Mouse (Mus musculus): ENCODE data around the gene Prr23a1. TPM values are rescaled to one million over a fixed set of nuclear protein-coding genes. Genes with fewer than 3 reads are reported as not detected.
A peak's percentile ranks its signal among the peaks of the same experiment; 100 is the strongest.

Gene Prr23a1
- polyA plus RNA-seq, 1 experiment from 2014 or later: not detected

DNA sequence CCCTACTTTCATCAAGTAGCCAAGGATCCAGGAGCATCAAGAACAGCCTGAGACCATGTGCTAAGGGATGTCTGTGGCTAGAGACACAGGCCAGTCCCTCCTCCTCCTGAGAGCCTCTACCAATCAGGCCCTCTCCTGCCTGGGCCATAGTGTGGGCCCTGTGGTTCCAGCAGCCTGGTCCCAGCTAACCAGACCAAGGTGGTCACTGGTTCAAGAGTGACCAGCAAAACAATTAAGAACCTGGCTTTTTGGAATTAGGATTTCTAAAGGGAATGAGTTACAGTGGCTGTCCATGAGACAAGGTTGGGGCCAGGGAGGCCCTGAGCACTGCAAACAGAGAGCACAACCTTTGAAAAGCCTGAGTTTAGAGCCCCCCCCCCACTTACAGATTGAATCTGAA lies 21.2 kb upstream of the Prr23a1 start:
- Histone ChIP-seq H3K27ac (no peak overlapping the region), H3K36me3 (no peaks in the 10 kb centered on the region), H3K9ac (replicated peaks) (no peak overlapping the region), H3K9me3 (0 out of 2 replicates have a peak, but pooled peaks cover 3% of the 10 kb centered on the region), H3K27me3 (no peaks in the 10 kb centered on the region), H3K4me2 (no peak overlapping the region), H3K4me3 (replicated peaks) (no peak overlapping the region), H3K4me1 (replicated peaks) (no peaks in the 10 kb centered on the region)
- ATAC-seq (ENCODE audit: insufficient number of reproducible peaks, insufficient read depth, low FRiP score, low TSS enrichment, low read depth): no peak

GRCm38 (mm10) chr9:98823805-98824204 lies 18.5 kb upstream of the Prr23a1 start:
- Histone ChIP-seq H3K9ac (replicated peaks) (no peak overlapping the region), H3K9me3 (0 out of 2 replicates have a peak, but pooled peaks cover 3% of the 10 kb centered on the region), H3K27me3 (no peaks in the 10 kb centered on the region), H3K4me3 (replicated peaks) (no peak overlapping the region), H3K4me1 (replicated peaks) (no peaks in the 10 kb centered on the region), H3K36me3 (no peaks in the 10 kb centered on the region), H3K4me2 (no peak overlapping the region), H3K27ac (no peak overlapping the region)
- 86% methylated on average over 7 of the region's 7 CpGs for WGBS
- ATAC-seq (ENCODE audit: insufficient number of reproducible peaks, insufficient read depth, low FRiP score, low TSS enrichment, low read depth): no peak

- no peak for ATAC-seq (ENCODE audit: insufficient number of reproducible peaks, insufficient read depth, low FRiP score, low TSS enrichment, low read depth)
These were observed 12.8 kb upstream of the Prr23a1 start for GRCm38 (mm10) chr9:98829508-98829907.

DNA sequence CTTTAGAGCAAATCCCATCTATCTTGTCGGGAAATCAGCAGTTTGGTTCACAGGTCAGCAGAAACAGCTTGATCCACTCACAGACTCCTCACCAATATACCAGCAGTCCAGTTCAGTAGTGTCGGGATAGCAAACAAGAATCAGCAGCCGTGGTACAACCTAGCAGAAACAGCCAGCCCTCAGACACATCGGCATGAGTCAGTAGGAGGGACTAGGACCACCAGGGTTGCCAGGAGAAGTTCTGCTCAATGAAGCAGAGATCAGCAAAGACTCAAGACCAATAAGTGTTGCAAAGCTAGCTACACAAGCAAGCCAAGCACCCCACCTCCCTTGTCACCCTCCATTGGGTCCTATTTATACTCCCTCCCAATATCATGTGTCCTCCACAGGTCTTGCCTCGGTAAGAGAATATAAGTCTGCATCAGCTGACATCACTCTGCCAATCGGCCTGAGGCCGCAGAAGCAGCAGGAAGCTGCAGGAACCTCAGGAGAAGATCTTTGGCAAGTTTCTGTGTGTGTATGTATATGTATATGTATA lies 4.7 kb upstream of the Prr23a1 start:
- no peaks in the 10 kb centered on the region for H3K4me1 ChIP-seq (replicated peaks)
- 81% methylated on average over 7 of the region's 7 CpGs for WGBS
- H3K4me3 ChIP-seq (replicated peaks): no peak overlapping the region
- H3K27me3 ChIP-seq: peaks cover 7% of the 10 kb centered on the region
- H3K4me2 ChIP-seq: no peak overlapping the region
- H3K9ac ChIP-seq (replicated peaks): no peak overlapping the region
- H3K27ac ChIP-seq: no peak overlapping the region
- ATAC-seq (ENCODE audit: insufficient number of reproducible peaks, insufficient read depth, low FRiP score, low TSS enrichment, low read depth): no peak
- peaks cover 5% of the 10 kb centered on the region; the same call in 1 of the 2 replicates for H3K9me3 ChIP-seq
- no peaks in the 10 kb centered on the region for H3K36me3 ChIP-seq

More at GRCm38 (mm10) chr9:98829508-98829907, 12.8 kb upstream of the Prr23a1 start:
- Histone ChIP-seq H3K27me3 (no peaks in the 10 kb centered on the region), H3K9ac (replicated peaks) (no peak overlapping the region), H3K36me3 (no peaks in the 10 kb centered on the region), H3K9me3 (no peaks in the 10 kb centered on the region), H3K4me2 (no peak overlapping the region), H3K4me1 (replicated peaks) (no peaks in the 10 kb centered on the region), H3K4me3 (replicated peaks) (no peak overlapping the region), H3K27ac (no peak overlapping the region)
- 34% methylated on average over 5 of the region's 5 CpGs for WGBS

- Histone ChIP-seq H3K4me1 (replicated peaks) (no peaks in the 10 kb centered on the region), H3K9ac (replicated peaks) (no peak within 1 kb of the TSS), H3K36me3 (no peaks in the 10 kb centered on the region), H3K4me3 (replicated peaks) (no peak within 1 kb of the TSS), H3K27ac (no peak within 1 kb of the TSS), H3K4me2 (no peak within 1 kb of the TSS), H3K9me3 (no peaks in the 10 kb centered on the region), H3K27me3 (no peaks in the 10 kb centered on the region)
- 70% methylated on average over 18 of the region's 18 CpGs for WGBS
- no peak for ATAC-seq (ENCODE audit: insufficient number of reproducible peaks, insufficient read depth, low FRiP score, low TSS enrichment, low read depth)
These were observed 13.9 kb downstream of the Prr23a1 start, which contains the start of gene Prr23a2 for GRCm38 (mm10) chr9:98856210-98856609. TSS of gene Prr23a2 (plus strand) at chr9:98856494.

DNA sequence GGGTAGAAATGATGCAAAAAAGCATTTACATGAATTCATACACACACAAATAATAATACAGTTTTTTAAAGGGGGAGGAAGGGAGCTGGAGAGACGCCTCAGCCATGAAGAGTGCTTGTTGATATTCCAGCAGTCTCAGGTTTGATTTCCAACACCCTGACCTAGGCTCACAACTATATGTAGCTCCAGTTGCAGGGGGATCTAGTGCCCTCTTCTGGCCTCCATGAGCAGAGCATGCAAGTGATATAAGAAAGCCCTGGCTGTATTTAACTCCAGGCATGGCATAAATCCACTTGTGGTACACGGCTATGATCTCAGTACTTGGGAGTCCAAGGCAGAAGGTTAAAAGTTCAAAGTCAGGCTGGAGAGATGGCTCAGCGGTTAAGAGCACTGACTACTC lies 21.2 kb downstream of the Prr23a1 start:
- 71% methylated on average over 3 of the region's 3 CpGs for WGBS
- H3K4me3 ChIP-seq (replicated peaks): no peak overlapping the region
- no peaks in the 10 kb centered on the region; the same call in 1 of the 2 replicates for H3K9me3 ChIP-seq
- ATAC-seq (ENCODE audit: insufficient number of reproducible peaks, insufficient read depth, low FRiP score, low TSS enrichment, low read depth): no peak
- peaks cover 16% of the 10 kb centered on the region for H3K27me3 ChIP-seq
- H3K27ac ChIP-seq: no peak overlapping the region
- H3K36me3 ChIP-seq: no peaks in the 10 kb centered on the region
- no peak overlapping the region for H3K9ac ChIP-seq (replicated peaks)
- H3K4me1 ChIP-seq (replicated peaks): no peaks in the 10 kb centered on the region
- no peak overlapping the region for H3K4me2 ChIP-seq

DNA sequence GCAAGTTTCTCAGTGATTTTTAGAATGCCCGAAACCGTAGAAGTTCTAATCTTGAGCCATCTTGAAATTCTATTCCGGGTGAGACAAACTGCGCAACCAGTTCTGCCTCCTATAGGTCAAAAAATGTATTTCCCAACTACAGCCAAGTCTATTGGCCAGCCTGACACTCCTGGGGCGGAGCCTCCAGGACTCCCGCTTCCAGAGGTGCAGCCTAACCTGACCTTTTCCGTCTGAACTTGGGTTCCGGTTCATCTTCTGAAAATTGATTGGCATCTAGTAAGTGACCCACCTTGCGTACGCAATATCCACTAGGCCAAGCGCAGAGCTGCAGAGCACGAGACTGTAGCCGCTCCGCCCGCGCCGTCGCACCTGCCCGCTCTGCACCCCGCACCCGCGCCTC lies 22.3 kb downstream of the Prr23a1 start, which contains the start of gene Prr23a3:
Gene Prr23a3, plus strand, starts transcription at position 197 of the 400 bp plus-strand sequence.
- 55% methylated on average over 22 of the region's 22 CpGs for WGBS
- Histone ChIP-seq H3K9ac (replicated peaks) (no peak within 1 kb of the TSS), H3K27me3 (peaks cover 16% of the 10 kb centered on the region), H3K4me1 (replicated peaks) (no peaks in the 10 kb centered on the region), H3K9me3 (no peaks in the 10 kb centered on the region; the same call in 1 of the 2 replicates), H3K4me2 (peak within 1 kb of the TSS; percentile 26; the same call in 1 of the 2 replicates), H3K27ac (no peak within 1 kb of the TSS), H3K36me3 (no peaks in the 10 kb centered on the region), H3K4me3 (replicated peaks) (no peak within 1 kb of the TSS)
- no peak for ATAC-seq (ENCODE audit: insufficient number of reproducible peaks, insufficient read depth, low FRiP score, low TSS enrichment, low read depth)

Other genes starting within 250 kb of the Prr23a1 start
- 66.4 and 70.4 TPM in 2 replicates for gene Mrps22, start 240.8 kb upstream of the Prr23a1 start, polyA plus RNA-seq (2016; fragmentation: Nextera tagmentation; extraction: Ambion mirVana)
- not detected in 2 replicates for gene Prr23a2, start 14.0 kb downstream of the Prr23a1 start, polyA plus RNA-seq (2016; fragmentation: Nextera tagmentation; extraction: Ambion mirVana)
- not detected in 2 replicates for gene Prr23a3, start 22.3 kb downstream of the Prr23a1 start, polyA plus RNA-seq (2016; fragmentation: Nextera tagmentation; extraction: Ambion mirVana)
- not detected in 2 replicates for gene 7420426K07Rik, start 60.6 kb downstream of the Prr23a1 start, polyA plus RNA-seq (2016; fragmentation: Nextera tagmentation; extraction: Ambion mirVana)
- 0.06 TPM in 1 of 2 replicates, not detected in the other for gene Foxl2, start 112.8 kb downstream of the Prr23a1 start, polyA plus RNA-seq (2016; fragmentation: Nextera tagmentation; extraction: Ambion mirVana)
- 51.2 and 53.5 TPM in 2 replicates for gene Faim, start 143.9 kb downstream of the Prr23a1 start, polyA plus RNA-seq (2016; fragmentation: Nextera tagmentation; extraction: Ambion mirVana)
- gene Gm1123, start 193.2 kb downstream of the Prr23a1 start, polyA plus RNA-seq (2016; fragmentation: Nextera tagmentation; extraction: Ambion mirVana): not detected in 2 replicates